Mouse (Mus musculus): ENCODE measurements around the gene Podxl.

Podxl gene

DNA sequence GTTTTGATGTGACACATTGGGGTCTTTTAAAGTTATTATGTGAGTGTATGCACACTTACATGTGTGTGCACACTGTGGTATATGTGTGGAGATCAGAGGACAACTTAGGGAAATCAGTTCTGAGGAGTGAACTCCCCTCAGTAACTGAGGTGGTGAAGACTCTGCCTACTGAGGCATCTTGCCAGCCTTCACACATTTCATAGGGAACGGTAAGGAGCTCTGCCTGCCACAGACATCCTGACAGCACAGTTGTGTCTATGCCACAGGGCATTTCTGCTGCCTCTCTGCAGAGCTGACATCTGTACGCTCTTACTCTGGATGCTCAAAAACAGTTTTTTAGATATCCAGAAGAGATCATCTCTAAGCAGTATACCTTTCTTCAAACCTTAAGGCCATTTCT, 67.6 kb downstream of the Podxl start:
- in situ Hi-C loops (cut with MboI; ENCODE audit: low pct_unique_long_range_greater_than_20kb in 1 of 2, low sequenced_read_pairs in 2 of 2, unreplicated experiment in 1 of 2), result no loop called here

DNA sequence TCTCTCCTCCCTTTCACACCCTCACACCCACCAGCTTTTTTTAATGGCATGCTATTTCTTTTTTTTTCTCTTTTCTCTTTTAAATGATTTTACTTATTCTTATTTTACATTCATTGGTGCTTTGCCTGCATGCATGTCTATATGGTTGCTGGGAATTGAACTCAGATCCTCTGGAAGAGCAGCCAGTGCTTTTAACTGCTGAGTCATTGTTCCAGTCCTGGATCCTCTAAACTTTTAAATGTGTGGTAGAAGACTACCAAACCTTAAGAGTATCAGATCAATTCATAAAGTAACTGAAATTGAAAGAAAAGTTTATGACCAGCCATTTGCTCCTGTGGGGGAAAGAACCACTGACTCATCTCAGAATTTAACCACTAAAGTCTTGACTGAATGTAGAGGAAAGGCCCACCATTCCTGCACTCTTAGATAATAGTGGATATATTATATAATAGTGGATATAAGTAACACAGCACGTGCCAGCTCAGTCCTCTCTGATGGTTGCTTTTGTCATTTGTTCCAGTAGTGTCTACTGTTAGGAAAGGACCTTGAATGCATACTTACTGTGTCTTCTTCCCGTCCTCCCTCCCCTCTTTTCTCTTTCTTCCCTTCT, 68.6 kb downstream of the Podxl start:
- in situ Hi-C loops (cut with MboI; ENCODE audit: low pct_unique_long_range_greater_than_20kb in 1 of 2, low sequenced_read_pairs in 2 of 2, unreplicated experiment in 1 of 2), result no loop called here

DNA sequence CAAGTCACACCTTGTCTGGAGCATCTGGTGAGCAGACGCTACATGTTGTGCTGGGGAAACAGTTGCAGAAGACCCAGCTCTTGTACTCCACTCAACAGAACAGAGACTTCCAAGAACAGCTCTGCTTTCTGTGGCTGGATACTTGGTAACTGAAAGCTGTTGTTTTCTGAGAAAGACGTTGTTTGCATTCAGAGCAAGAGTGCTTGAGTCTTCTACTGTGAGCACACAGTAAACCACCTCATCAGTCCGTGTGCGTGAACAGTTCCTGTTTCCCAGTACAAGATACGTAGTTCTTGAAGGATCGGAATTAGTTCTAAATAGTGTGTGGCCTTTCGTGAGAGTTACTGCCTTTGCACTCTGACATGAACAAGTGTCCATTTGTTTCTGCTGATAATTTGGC, 73.8 kb downstream of the Podxl start:
- in situ Hi-C loops (cut with MboI; ENCODE audit: low pct_unique_long_range_greater_than_20kb in 1 of 2, low sequenced_read_pairs in 2 of 2, unreplicated experiment in 1 of 2), result no loop called here

DNA sequence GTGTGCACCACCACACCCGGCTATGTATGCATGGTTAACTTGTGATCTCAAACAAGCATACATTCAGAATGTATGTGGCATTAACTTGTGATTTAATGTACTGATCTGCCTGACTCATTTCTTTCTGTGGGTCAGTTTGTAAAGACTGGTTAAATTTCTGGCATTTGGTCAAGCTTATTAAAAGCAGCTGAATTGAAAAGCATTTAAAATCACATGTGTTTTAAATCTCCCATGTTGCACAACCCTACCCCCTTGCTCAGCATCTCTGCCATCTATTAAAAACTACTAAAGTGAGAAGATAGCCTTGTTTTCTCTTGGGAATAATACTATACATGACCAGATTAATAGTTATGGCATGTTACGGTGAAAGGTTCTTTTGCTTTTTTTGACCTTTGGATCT, 77.2 kb downstream of the Podxl start:
- in situ Hi-C loops (cut with MboI; ENCODE audit: low pct_unique_long_range_greater_than_20kb in 1 of 2, low sequenced_read_pairs in 2 of 2, unreplicated experiment in 1 of 2), result no loop called here

DNA sequence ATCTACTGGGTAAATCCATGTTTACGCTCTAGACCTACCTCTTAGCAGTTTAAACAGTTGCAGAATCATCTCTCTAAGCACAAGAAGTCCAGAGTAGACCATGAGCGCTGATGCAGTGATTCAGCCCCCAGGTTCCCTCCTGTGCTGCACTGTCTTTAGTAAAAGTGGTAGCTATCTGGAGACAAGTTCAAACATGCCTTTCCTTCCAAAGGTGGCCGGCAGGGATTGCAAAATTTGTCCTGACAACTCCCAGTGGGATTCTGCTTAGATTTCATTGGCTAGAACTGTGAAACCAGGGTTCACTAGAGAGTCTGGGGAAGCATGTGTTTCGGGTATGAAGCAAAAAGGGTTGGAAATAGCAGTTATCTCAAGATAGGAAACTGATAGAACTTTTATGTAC, 83.8 kb downstream of the Podxl start:
- in situ Hi-C loops (cut with MboI; ENCODE audit: low pct_unique_long_range_greater_than_20kb in 1 of 2, low sequenced_read_pairs in 2 of 2, unreplicated experiment in 1 of 2), result no loop called here

DNA sequence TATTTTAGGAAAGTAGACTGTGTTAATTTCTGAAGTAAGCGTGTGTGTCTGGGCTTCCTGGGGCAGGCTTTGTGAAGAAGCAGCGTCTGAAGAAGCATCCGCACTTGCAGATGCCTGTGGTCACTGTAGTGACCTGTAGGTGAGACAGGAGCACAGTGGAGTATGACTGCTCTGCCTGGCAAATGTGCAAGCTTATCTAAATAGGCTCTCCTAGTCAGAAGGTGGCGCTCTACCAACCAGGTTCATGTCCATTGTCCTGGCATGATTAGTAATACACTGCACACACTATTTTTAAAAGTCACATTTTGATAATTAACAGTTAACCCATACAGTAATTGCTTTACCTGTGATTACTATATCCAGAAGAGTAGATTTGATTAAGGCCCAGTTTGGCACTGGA, 85.6 kb downstream of the Podxl start:
- in situ Hi-C loops (cut with MboI; ENCODE audit: low pct_unique_long_range_greater_than_20kb in 1 of 2, low sequenced_read_pairs in 2 of 2, unreplicated experiment in 1 of 2), result no loop called here

Measured in mouse embryonic stem cell (cell line).